Mouse (Mus musculus): ENCODE results near the gene Auts2. TPM values are rescaled to one million over a fixed set of nuclear protein-coding genes. Genes with fewer than 3 reads are reported as not detected.

Gene Auts2
- polyA plus RNA-seq, 1 experiment from 2014 or later, result 80.6 TPM

DNA sequence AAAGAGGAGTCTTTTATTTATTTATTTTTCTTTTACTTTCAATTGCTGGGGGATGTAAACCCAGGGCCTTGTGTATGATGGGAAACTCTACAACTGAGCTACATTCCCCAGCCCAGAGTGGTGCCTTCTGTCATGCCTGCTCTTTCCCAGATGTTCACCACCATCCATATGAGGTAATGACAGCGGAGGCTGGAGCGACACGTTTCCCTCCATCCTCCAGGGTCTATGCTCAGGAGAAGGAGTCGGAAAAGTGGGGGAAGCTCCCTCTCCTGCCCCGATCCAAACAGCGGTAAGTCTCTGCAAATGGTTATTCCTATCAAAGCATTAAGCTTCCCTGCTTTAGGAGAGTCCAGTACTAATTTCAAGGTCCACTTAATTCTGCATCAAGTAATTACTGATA lies 768.4 kb downstream of the Auts2 start:
- Histone ChIP-seq H3K27ac (replicated peaks) (peak overlapping the region; percentile 72), H3K4me1 (peaks cover 36% of the 10 kb centered on the region), H3K27me3 (no peaks in the 10 kb centered on the region), H3K9me3 (no peaks in the 10 kb centered on the region), H3K4me2 (replicated peaks) (no peak overlapping the region), H3K4me3 (no peak overlapping the region), H3K36me3 (no peaks in the 10 kb centered on the region), H3K9ac (replicated peaks) (no peak overlapping the region)
- 77% methylated on average over 6 of the region's 6 CpGs for WGBS
- ATAC-seq (ENCODE audit: low FRiP score, low read depth), result 0 out of 2 replicates have a peak, but pooled peaks have one; percentile 12

DNA sequence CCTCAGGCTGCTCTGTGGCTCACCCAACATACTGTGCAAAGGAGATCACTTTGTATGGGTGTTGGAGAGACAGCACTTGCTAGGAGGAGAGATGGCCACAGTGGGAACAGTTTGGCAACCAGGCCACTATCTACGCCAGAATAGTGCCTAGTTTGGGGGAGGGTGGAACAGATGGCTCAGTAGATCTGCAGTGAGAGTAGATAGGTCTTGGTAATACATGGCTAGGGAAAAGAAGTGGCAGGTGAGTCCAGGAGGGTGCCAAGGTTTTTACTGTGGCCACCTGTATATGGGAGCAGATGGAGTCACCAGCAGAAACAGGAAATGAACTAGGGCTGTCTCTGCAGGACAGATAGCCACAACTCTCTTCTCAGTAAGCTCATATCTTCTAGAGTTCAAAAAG lies 770.5 kb downstream of the Auts2 start:
- no peaks in the 10 kb centered on the region for H3K36me3 ChIP-seq
- H3K9ac ChIP-seq (replicated peaks), result no peak overlapping the region
- H3K4me1 ChIP-seq, result peaks cover 47% of the 10 kb centered on the region
- H3K27me3 ChIP-seq, result 0 out of 2 replicates have a peak, but pooled peaks cover 4% of the 10 kb centered on the region
- H3K4me3 ChIP-seq, result no peak overlapping the region
- H3K4me2 ChIP-seq (replicated peaks), result no peak overlapping the region
- no peaks in the 10 kb centered on the region for H3K9me3 ChIP-seq
- no peak for ATAC-seq (ENCODE audit: low FRiP score, low read depth)
- WGBS, result 78% methylated on average over 1 of the region's 1 CpGs
- H3K27ac ChIP-seq (replicated peaks), result no peak overlapping the region

DNA sequence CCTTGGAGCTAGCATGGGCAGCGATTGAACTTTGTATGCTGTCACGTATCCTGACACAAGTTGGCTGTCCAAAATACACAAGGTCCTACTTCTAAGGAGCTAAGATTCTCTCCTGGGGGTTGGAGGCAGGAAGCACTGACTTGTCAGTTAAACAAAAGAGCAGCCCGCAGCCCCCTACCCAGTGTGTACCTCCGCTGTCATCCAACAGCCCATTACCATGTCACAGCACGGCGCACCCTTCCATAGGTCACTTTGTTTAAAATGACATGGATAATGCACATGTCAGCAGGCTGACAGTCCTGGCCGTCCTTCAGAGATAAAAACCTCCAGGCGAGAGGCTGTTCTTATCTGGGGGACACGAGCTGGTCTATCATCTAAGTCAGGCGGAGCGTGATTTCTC lies 773.9 kb downstream of the Auts2 start:
- Histone ChIP-seq H3K27me3 (0 out of 2 replicates have a peak, but pooled peaks cover 5% of the 10 kb centered on the region), H3K4me2 (replicated peaks) (0 out of 2 replicates have a peak overlapping the region, but pooled peaks have one; percentile 1), H3K9ac (replicated peaks) (no peak overlapping the region), H3K4me1 (peaks cover 26% of the 10 kb centered on the region), H3K27ac (replicated peaks) (peak overlapping the region; percentile 64), H3K4me3 (no peak overlapping the region), H3K36me3 (no peaks in the 10 kb centered on the region), H3K9me3 (no peaks in the 10 kb centered on the region)
- ATAC-seq (ENCODE audit: low FRiP score, low read depth), result peak; percentile 80
- WGBS, result 50% methylated on average over 11 of the region's 11 CpGs

DNA sequence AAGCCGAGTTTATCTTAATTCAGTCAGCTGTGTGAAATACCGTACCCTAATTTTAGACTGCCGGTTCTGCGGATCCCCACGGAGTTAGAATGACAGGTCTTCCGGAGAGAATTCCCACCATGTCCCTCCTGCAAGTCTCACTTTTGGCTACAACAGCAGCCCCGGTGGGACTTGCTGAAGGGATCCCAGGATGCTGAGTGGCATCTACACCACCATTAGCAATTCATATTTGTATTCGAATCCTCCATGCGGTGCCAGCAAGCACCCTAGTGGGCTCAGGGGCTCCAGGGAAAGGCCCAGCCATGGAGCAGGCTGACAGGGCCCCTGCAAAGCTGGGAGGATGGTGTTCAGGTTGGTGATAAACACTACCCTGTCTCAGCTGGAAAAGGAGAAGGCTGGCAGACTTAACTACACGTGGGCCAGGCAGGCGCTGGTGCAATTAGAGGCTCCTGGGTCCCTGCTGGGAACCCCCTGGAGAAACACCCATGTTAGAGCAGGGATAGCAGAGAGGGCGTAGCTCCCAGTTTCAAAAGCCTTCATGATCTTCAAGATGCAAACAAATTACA lies 775.4 kb downstream of the Auts2 start:
- peaks cover 24% of the 10 kb centered on the region for H3K4me1 ChIP-seq
- H3K9me3 ChIP-seq, result no peaks in the 10 kb centered on the region
- H3K9ac ChIP-seq (replicated peaks), result no peak overlapping the region
- H3K27ac ChIP-seq (replicated peaks), result no peak overlapping the region
- H3K27me3 ChIP-seq, result 0 out of 2 replicates have a peak, but pooled peaks cover 5% of the 10 kb centered on the region
- no peak overlapping the region for H3K4me2 ChIP-seq (replicated peaks)
- H3K36me3 ChIP-seq, result no peaks in the 10 kb centered on the region
- no peak overlapping the region for H3K4me3 ChIP-seq
- 61% methylated on average over 12 of the region's 12 CpGs for WGBS
- ATAC-seq (ENCODE audit: low FRiP score, low read depth), result no peak

DNA sequence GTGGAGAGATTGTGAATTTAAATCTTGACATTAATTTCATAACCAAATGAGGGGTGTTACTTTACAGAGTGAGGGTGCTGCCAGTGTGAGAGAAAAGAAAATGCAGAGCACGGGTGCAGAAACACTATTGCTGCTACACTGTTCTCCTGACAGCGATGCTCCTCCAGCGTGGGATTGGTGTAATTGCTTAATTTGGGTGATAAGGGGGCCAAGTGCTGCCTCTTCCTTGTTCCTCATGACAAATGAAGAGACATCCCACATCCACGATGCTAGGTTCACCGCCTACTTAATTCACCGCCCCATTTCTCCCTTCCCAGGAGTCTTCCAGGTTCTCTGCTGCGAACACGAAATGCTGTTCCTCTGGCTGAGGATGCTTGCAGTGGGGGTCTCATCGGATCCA lies 776.0 kb downstream of the Auts2 start:
- Histone ChIP-seq H3K4me2 (replicated peaks) (no peak overlapping the region), H3K9me3 (no peaks in the 10 kb centered on the region), H3K9ac (replicated peaks) (no peak overlapping the region), H3K27me3 (0 out of 2 replicates have a peak, but pooled peaks cover 5% of the 10 kb centered on the region), H3K4me3 (no peak overlapping the region), H3K36me3 (no peaks in the 10 kb centered on the region), H3K4me1 (peaks cover 24% of the 10 kb centered on the region), H3K27ac (replicated peaks) (no peak overlapping the region)
- ATAC-seq (ENCODE audit: low FRiP score, low read depth), result no peak
- WGBS, result 76% methylated on average over 9 of the region's 9 CpGs

DNA sequence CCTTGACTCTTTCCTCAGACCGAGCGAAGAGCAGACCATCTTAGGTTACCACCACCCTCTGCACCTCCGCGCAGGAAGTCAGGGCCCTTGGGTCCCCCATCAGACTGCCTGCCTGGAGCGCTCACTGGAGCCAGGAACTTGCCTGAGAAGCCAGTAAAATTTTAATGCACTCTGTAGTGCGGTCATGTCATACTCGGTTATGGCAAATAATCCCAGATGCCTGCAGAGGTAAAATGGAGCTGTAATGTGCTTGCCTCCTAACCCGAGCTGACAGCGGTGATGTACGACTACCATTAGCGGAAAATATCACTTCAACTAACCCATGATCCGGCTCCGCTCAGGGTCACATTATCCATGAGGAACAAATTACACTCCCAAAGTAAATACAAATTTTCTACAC lies 783.7 kb downstream of the Auts2 start:
- ATAC-seq (ENCODE audit: low FRiP score, low read depth), result no peak
- no peak overlapping the region for H3K4me2 ChIP-seq (replicated peaks)
- no peak overlapping the region for H3K9ac ChIP-seq (replicated peaks)
- no peak overlapping the region for H3K27ac ChIP-seq (replicated peaks)
- no peaks in the 10 kb centered on the region for H3K9me3 ChIP-seq
- H3K4me1 ChIP-seq, result no peaks in the 10 kb centered on the region
- no peaks in the 10 kb centered on the region for H3K36me3 ChIP-seq
- no peaks in the 10 kb centered on the region; the same call in 1 of the 2 replicates for H3K27me3 ChIP-seq
- no peak overlapping the region for H3K4me3 ChIP-seq
- 90% methylated on average over 13 of the region's 13 CpGs for WGBS

DNA sequence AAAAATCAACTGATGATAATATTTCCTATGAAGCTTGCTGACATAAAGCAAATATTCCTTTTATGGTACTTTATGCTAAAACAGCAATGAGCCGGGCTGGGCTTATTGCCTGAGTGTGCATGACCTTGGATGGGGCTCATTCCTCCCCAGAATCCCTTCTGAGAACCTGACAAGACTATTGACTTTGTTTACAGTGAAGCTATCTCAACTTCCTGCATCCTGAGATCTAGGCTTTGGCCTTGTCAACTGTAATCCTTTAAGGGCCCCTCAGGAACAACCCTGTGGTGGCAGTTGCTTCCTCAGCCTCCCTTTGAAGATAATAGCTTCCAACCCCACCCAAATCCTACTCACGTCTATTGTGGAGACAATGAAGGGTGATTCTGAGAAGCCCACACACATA lies 792.8 kb downstream of the Auts2 start:
- no peak for ATAC-seq (ENCODE audit: low FRiP score, low read depth)
- Histone ChIP-seq H3K27ac (replicated peaks) (no peak overlapping the region), H3K36me3 (no peaks in the 10 kb centered on the region), H3K4me2 (replicated peaks) (no peak overlapping the region), H3K4me1 (peaks cover 15% of the 10 kb centered on the region), H3K9ac (replicated peaks) (no peak overlapping the region), H3K4me3 (no peak overlapping the region), H3K9me3 (no peaks in the 10 kb centered on the region), H3K27me3 (no peaks in the 10 kb centered on the region)
- 60% methylated on average over 2 of the region's 2 CpGs for WGBS

DNA sequence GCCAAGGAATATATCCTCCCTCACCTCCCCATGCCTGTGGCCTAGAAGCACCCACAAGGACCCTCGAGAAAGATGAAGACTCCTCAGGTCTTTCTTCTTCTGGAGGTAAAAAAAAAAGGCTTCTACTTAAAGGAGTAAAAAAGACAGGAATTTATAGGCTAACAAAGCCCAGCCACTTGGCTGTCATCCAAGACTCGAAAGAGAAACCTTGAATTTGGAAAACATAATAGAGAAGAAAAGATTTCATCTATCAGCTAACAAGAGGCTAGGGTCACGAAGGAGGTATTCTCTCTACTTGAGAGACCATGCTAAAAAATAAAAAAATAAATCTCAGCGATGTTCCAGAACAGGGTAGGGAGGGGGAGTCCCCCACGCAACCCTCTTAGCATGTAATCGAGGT lies 793.9 kb downstream of the Auts2 start:
- WGBS, result 55% methylated on average over 6 of the region's 6 CpGs
- peak overlapping the region; percentile 20; the same call in 1 of the 2 replicates for H3K27ac ChIP-seq (replicated peaks)
- no peak overlapping the region for H3K4me2 ChIP-seq (replicated peaks)
- H3K4me3 ChIP-seq, result no peak overlapping the region
- no peaks in the 10 kb centered on the region for H3K9me3 ChIP-seq
- H3K4me1 ChIP-seq, result peaks cover 15% of the 10 kb centered on the region
- no peaks in the 10 kb centered on the region for H3K27me3 ChIP-seq
- no peak overlapping the region for H3K9ac ChIP-seq (replicated peaks)
- H3K36me3 ChIP-seq, result no peaks in the 10 kb centered on the region
- no peak for ATAC-seq (ENCODE audit: low FRiP score, low read depth)

DNA sequence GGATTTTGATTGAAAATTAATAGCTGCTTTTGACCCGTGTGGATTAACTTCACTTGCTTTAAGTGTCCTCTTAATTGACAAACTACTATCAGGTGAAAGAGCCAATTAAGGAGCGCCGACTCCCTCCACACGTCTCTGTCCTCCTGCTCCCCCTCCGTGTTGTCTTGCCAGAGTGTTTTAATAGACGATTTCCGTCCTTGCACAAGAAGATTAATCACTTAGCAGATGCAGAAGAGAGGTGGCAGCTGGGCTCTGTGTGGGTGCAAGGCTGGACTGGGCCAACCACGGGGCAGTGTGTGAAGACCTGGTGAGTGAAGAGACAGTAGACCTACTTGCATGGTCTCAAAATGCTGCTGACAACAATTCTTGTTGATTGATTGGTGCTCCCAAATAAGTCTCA lies 800.1 kb downstream of the Auts2 start:
- Histone ChIP-seq H3K4me3 (no peak overlapping the region), H3K4me1 (peaks cover 2% of the 10 kb centered on the region; the same call in 1 of the 2 replicates), H3K9me3 (no peaks in the 10 kb centered on the region), H3K4me2 (replicated peaks) (no peak overlapping the region), H3K27me3 (no peaks in the 10 kb centered on the region; the same call in 1 of the 2 replicates), H3K27ac (replicated peaks) (no peak overlapping the region), H3K36me3 (no peaks in the 10 kb centered on the region), H3K9ac (replicated peaks) (no peak overlapping the region)
- no peak for ATAC-seq (ENCODE audit: low FRiP score, low read depth)
- WGBS, result 74% methylated on average over 8 of the region's 8 CpGs

DNA sequence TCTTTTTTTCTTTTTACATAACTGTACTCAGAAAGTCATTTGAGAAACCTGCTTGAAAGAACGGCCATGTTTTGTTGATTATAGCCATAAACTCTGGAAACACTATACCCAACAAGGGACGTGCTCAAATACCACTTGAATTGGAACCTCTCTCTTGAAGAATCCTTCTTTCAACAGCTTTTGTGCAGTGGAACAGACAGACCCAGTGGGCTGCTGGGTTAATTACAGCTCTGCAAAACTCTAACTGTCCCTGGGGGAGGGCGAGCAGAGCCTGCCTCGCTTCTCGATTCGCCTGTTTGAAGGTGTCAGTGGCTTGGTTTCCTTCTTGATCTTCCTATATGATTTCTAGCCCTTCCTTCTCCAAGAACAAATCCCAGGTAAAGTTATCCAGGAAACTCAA lies 805.7 kb downstream of the Auts2 start:
- Histone ChIP-seq H3K4me1 (peaks cover 17% of the 10 kb centered on the region), H3K4me3 (no peak overlapping the region), H3K4me2 (replicated peaks) (no peak overlapping the region), H3K9ac (replicated peaks) (no peak overlapping the region), H3K9me3 (no peaks in the 10 kb centered on the region), H3K27me3 (peaks cover 14% of the 10 kb centered on the region), H3K27ac (replicated peaks) (no peak overlapping the region), H3K36me3 (no peaks in the 10 kb centered on the region)
- no peak for ATAC-seq (ENCODE audit: low FRiP score, low read depth)
- 82% methylated on average over 6 of the region's 6 CpGs for WGBS

DNA sequence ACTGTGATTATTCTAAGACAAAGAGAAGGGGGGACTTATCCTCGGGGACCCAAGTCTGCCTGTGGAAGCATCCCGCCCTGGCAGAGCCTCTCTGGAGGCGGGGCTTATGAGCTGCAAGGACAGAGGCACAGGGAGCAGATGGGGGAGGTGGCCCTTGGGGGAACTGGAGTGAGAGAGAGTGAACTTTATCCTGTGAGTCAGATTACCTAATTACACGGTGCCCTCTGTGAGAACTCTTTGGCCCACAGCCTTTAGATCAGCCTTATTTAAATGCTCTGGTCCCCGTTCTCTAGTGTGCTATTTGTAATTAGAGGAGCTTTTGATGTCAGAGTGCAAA lies 809.9 kb downstream of the Auts2 start:
- peak; percentile 47; the same call in 1 of the 2 replicates for ATAC-seq (ENCODE audit: low FRiP score, low read depth)

DNA sequence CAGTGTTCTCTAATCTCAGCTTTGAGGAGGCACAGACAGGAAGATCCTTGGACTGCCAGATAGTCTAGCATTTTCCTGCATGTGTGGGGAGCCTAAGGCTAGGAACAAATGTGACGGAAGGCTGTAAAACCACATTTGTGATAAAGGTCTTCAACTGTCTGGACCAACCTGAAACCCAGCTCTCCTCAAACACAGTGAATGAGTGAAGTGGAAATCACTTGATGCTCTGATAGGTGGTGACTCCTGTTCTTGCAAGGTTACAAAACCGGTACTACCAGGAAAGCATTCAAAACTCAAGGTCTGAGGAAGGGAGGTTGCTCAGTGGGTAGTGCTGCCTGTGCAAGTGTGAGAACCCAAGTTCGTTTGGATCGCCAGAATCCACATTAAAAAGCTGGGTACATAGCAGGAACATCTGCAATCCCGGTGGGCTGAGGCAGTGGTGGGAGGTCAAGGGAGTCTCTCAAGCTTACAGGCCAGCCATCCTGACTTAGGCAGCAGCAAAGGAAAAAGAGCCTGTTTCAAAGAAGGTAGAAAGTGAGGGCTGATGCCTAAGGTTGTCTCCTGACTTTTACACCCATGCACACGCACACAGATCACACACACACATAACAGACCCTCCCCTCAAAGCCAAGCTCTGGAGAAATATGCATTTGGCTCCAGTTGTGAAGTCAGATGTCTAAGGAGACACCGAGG lies 810.4 kb downstream of the Auts2 start:
- Histone ChIP-seq H3K9me3 (no peaks in the 10 kb centered on the region), H3K36me3 (no peaks in the 10 kb centered on the region), H3K27me3 (peaks cover 14% of the 10 kb centered on the region), H3K27ac (replicated peaks) (no peak overlapping the region), H3K4me2 (replicated peaks) (no peak overlapping the region), H3K4me3 (no peak overlapping the region), H3K4me1 (peaks cover 14% of the 10 kb centered on the region), H3K9ac (replicated peaks) (no peak overlapping the region)
- ATAC-seq (ENCODE audit: low FRiP score, low read depth), result no peak
- 58% methylated on average over 7 of the region's 7 CpGs for WGBS

More for the DNA sequence above, 809.9 kb downstream of the Auts2 start:
- WGBS, result 7% methylated on average over 5 of the region's 5 CpGs
- Histone ChIP-seq H3K27ac (replicated peaks) (no peak overlapping the region), H3K9ac (replicated peaks) (no peak overlapping the region), H3K36me3 (no peaks in the 10 kb centered on the region), H3K4me1 (peaks cover 14% of the 10 kb centered on the region), H3K4me3 (no peak overlapping the region), H3K27me3 (peaks cover 14% of the 10 kb centered on the region), H3K4me2 (replicated peaks) (no peak overlapping the region), H3K9me3 (no peaks in the 10 kb centered on the region)
